Comparison of ENCODE assay signal across 8 mouse cellular contexts in the genomic region with DNA sequence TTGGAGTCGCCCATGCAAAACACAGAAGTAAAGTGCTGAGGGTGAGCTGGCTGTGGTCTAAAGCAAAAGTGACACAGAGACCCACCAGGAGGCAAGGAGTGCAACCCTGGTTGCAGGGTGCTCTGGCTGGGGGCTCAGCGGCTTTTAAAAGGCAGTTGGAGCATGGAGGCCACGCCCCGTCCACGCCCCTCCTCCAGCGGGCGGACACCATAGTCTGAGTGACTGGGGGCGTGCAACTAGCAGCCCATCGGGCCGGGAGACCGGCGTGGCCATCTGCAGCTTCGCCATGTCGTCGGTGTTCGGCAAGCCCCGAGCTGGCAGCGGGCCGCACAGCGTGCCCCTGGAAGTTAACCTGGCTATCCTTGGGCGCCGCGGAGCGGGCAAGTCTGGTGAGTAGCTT. TPM values are rescaled to one million over a fixed set of nuclear protein-coding genes. Genes with fewer than 3 reads are reported as not detected.
A peak's percentile ranks its signal among the peaks of the same experiment; 100 is the strongest.
DNase-seq lines count a peak whose midpoint lies in the region; ATAC-seq and TF ChIP-seq lines count a peak whose summit lies in the region.

A gene (plus strand): TSS at position 228 of the 400 bp plus-strand sequence.

- POLR2A ChIA-PET in Patski (lab: Charles Lee), result no interaction called here

- CTCF ChIA-PET in Patski (lab: Charles Lee), result interaction anchor here (1.2 to 1.8 kb wide), 3 partner anchors 9 to 34 kb away, joined by 3 to 8 read pairs (median 8); no protein-coding TSS in a partner anchor

- ATAC-seq in Patski, result peak; percentile 26
- peak; percentile 81; the same call in 1 of the 2 replicates for ATAC-seq in frontal cortex, adult (ENCODE audit: low TSS enrichment)
- ATAC-seq in hematopoietic stem cell, adult 5-6 weeks (replicated peaks in 1 of 2; ENCODE audit: insufficient read depth in 1 of 2, low FRiP score in 2 of 2, low TSS enrichment in 1 of 2, low read depth in 1 of 2, poor library complexity in 2 of 2, severe bottlenecking in 2 of 2), result peak; percentile 87 to 88

- DNase-seq in Patski (ENCODE audit: low read depth, low spot score), result no peak
- peak; percentile 25 for DNase-seq in cerebellum, adult 9-11 months
- DNase-seq in layer of hippocampus, postnatal 10 days (ENCODE audit: low spot score in 2 of 2), result peak; percentile 57 to 72
- DNase-seq in lung, postnatal 10 days, result peak; percentile 92
- DNase-seq in ovary, postnatal 36 days (ENCODE audit: low spot score), result peak; percentile 73
- peak; percentile 77 for DNase-seq in thymus, postnatal 4 days

- H3K27me3 ChIP-seq in Patski, result no peaks in the 10 kb centered on the region

- TF ChIP-seq CTCF in Patski (IDR thresholded peaks at IDR 0.05), result no peak

- in situ Hi-C loops in Patski (cut with MboI; ENCODE audit: low pct_unique_long_range_greater_than_20kb), result no loop called here

RNA-seq across cellular contexts. Expression of the gene that starts here (rescaled TPM):
- 52.0 TPM for polyA plus RNA-seq in Patski (2021)
- 1.9 and 2.8 TPM in 2 replicates for total RNA-seq in hematopoietic stem cell, adult 5-6 weeks (2017)
- 1 to 10 TPM; 4.1 to 5.3 TPM for total RNA-seq in layer of hippocampus, postnatal 10 days (2021)

Comparison
In these comparisons a context has a peak if more than half of its experiments do, and no peak if none do; other contexts are left out.
1. ATAC-seq: peak in every context shown above with its lines; median percentile 88 in hematopoietic stem cell, adult 5-6 weeks; 81 in frontal cortex, adult; 26 in Patski.